Mouse (Mus musculus): Measurements from ENCODE around the gene Ripk3. TPM values are rescaled to one million over a fixed set of nuclear protein-coding genes. Genes with fewer than 3 reads are reported as not detected.

The Ripk3 gene
- polyA plus RNA-seq, 1 experiment from 2014 or later, result 3.2 TPM

Other genes starting within 250 kb of the Ripk3 start
- gene Pck2, start 248.6 kb downstream of the Ripk3 start, polyA plus RNA-seq (2015; fragmentation: Nextera tagmentation; extraction: Ambion mirVana), result 23.3 and 23.6 TPM in 2 replicates
- 123 and 127 TPM in 2 replicates for gene Dcaf11, start 228.9 kb downstream of the Ripk3 start, polyA plus RNA-seq (2015; fragmentation: Nextera tagmentation; extraction: Ambion mirVana)
- 0.63 and 2.3 TPM in 2 replicates for gene A730061H03Rik, start 228.5 kb downstream of the Ripk3 start, polyA plus RNA-seq (2015; fragmentation: Nextera tagmentation; extraction: Ambion mirVana)
- not detected in 2 replicates for gene Fitm1, start 213.2 kb downstream of the Ripk3 start, polyA plus RNA-seq (2015; fragmentation: Nextera tagmentation; extraction: Ambion mirVana)
- gene Psme1, start 210.7 kb downstream of the Ripk3 start, polyA plus RNA-seq (2015; fragmentation: Nextera tagmentation; extraction: Ambion mirVana), result 185 and 197 TPM in 2 replicates
- gene Emc9, start 203.6 kb downstream of the Ripk3 start, polyA plus RNA-seq (2015; fragmentation: Nextera tagmentation; extraction: Ambion mirVana), result 12.9 and 23.4 TPM in 2 replicates
- gene Psme2, start 197.8 kb downstream of the Ripk3 start, polyA plus RNA-seq (2015; fragmentation: Nextera tagmentation; extraction: Ambion mirVana), result 179 and 182 TPM in 2 replicates
- 16.9 and 22.5 TPM in 2 replicates for gene Rnf31, start 197.2 kb downstream of the Ripk3 start, polyA plus RNA-seq (2015; fragmentation: Nextera tagmentation; extraction: Ambion mirVana)
- gene Irf9, start 185.3 kb downstream of the Ripk3 start, polyA plus RNA-seq (2015; fragmentation: Nextera tagmentation; extraction: Ambion mirVana), result 7.8 and 11.8 TPM in 2 replicates
- 9.4 and 11.3 TPM in 2 replicates for gene Rec8, start 170.8 kb downstream of the Ripk3 start, polyA plus RNA-seq (2015; fragmentation: Nextera tagmentation; extraction: Ambion mirVana)
- 92.5 and 110 TPM in 2 replicates for gene Ipo4, start 152.9 kb downstream of the Ripk3 start, polyA plus RNA-seq (2015; fragmentation: Nextera tagmentation; extraction: Ambion mirVana)
- 0.67 and 3.8 TPM in 2 replicates for gene Gm49378, start 151.0 kb downstream of the Ripk3 start, polyA plus RNA-seq (2015; fragmentation: Nextera tagmentation; extraction: Ambion mirVana)
- 62.1 and 66.2 TPM in 2 replicates for gene Tm9sf1, start 145.1 kb downstream of the Ripk3 start, polyA plus RNA-seq (2015; fragmentation: Nextera tagmentation; extraction: Ambion mirVana)
- 0.29 and 0.51 TPM in 2 replicates for gene Tssk4, start 138.7 kb downstream of the Ripk3 start, polyA plus RNA-seq (2015; fragmentation: Nextera tagmentation; extraction: Ambion mirVana)
- 63.5 and 71.3 TPM in 2 replicates for gene Mdp1, start 128.4 kb downstream of the Ripk3 start, polyA plus RNA-seq (2015; fragmentation: Nextera tagmentation; extraction: Ambion mirVana)
- 52.5 and 62.6 TPM in 2 replicates for gene Gmpr2, start 116.9 kb downstream of the Ripk3 start, polyA plus RNA-seq (2015; fragmentation: Nextera tagmentation; extraction: Ambion mirVana)
- 514 and 544 TPM in 2 replicates for gene Nedd8, start 116.7 kb downstream of the Ripk3 start, polyA plus RNA-seq (2015; fragmentation: Nextera tagmentation; extraction: Ambion mirVana)
- gene Tinf2, start 107.0 kb downstream of the Ripk3 start, polyA plus RNA-seq (2015; fragmentation: Nextera tagmentation; extraction: Ambion mirVana), result 31.4 and 32.6 TPM in 2 replicates
- 0.26 and 0.28 TPM in 2 replicates for gene Tgm1, start 74.9 kb downstream of the Ripk3 start, polyA plus RNA-seq (2015; fragmentation: Nextera tagmentation; extraction: Ambion mirVana)
- gene Rabggta, start 66.6 kb downstream of the Ripk3 start, polyA plus RNA-seq (2015; fragmentation: Nextera tagmentation; extraction: Ambion mirVana), result 52.6 and 53.3 TPM in 2 replicates
- gene Dhrs1, start 43.2 kb downstream of the Ripk3 start, polyA plus RNA-seq (2015; fragmentation: Nextera tagmentation; extraction: Ambion mirVana), result 81.9 and 83.5 TPM in 2 replicates
- gene Nop9, start 43.2 kb downstream of the Ripk3 start, polyA plus RNA-seq (2015; fragmentation: Nextera tagmentation; extraction: Ambion mirVana), result 36.4 and 46.0 TPM in 2 replicates
- gene Cideb, start 30.4 kb downstream of the Ripk3 start, polyA plus RNA-seq (2015; fragmentation: Nextera tagmentation; extraction: Ambion mirVana), result 0.21 TPM in 1 of 2 replicates, not detected in the other
- 0.21 and 0.38 TPM in 2 replicates for gene Ltb4r2, start 27.4 kb downstream of the Ripk3 start, polyA plus RNA-seq (2015; fragmentation: Nextera tagmentation; extraction: Ambion mirVana)
- 0.24 and 0.25 TPM in 2 replicates for gene Ltb4r1, start 22.9 kb downstream of the Ripk3 start, polyA plus RNA-seq (2015; fragmentation: Nextera tagmentation; extraction: Ambion mirVana)
- gene Adcy4, start 4.8 kb downstream of the Ripk3 start, polyA plus RNA-seq (2015; fragmentation: Nextera tagmentation; extraction: Ambion mirVana), result 3.2 and 3.7 TPM in 2 replicates
- 11.7 and 12.3 TPM in 2 replicates for gene Nfatc4, start 34.3 kb upstream of the Ripk3 start, polyA plus RNA-seq (2015; fragmentation: Nextera tagmentation; extraction: Ambion mirVana)
- gene Nynrin, start 65.1 kb upstream of the Ripk3 start, polyA plus RNA-seq (2015; fragmentation: Nextera tagmentation; extraction: Ambion mirVana), result 11.3 and 13.2 TPM in 2 replicates
- gene Cbln3, start 95.5 kb upstream of the Ripk3 start, polyA plus RNA-seq (2015; fragmentation: Nextera tagmentation; extraction: Ambion mirVana), result 0.14 and 0.21 TPM in 2 replicates
- 10.3 and 11.1 TPM in 2 replicates for gene Khnyn, start 96.1 kb upstream of the Ripk3 start, polyA plus RNA-seq (2015; fragmentation: Nextera tagmentation; extraction: Ambion mirVana)
- gene Sdr39u1, start 111.4 kb upstream of the Ripk3 start, polyA plus RNA-seq (2015; fragmentation: Nextera tagmentation; extraction: Ambion mirVana), result 102 and 128 TPM in 2 replicates
- 0.27 and 0.61 TPM in 2 replicates for gene Cma1, start 155.8 kb upstream of the Ripk3 start, polyA plus RNA-seq (2015; fragmentation: Nextera tagmentation; extraction: Ambion mirVana)
- not detected in 2 replicates for gene Cma2, start 162.1 kb upstream of the Ripk3 start, polyA plus RNA-seq (2015; fragmentation: Nextera tagmentation; extraction: Ambion mirVana)
- gene Mcpt1, start 229.1 kb upstream of the Ripk3 start, polyA plus RNA-seq (2015; fragmentation: Nextera tagmentation; extraction: Ambion mirVana), result not detected in 2 replicates
- gene Mcpt9, start 241.6 kb upstream of the Ripk3 start, polyA plus RNA-seq (2015; fragmentation: Nextera tagmentation; extraction: Ambion mirVana), result not detected in 2 replicates

Data from forebrain, embryonic 16.5 days (tissue).